Mouse (Mus musculus) intestine, postnatal 0 days (tissue): ENCODE data around the gene Rps25. TPM values are rescaled to one million over a fixed set of nuclear protein-coding genes. Genes with fewer than 3 reads are reported as not detected.
"Not testable (repeated sequence)": the region's sequence is repeated elsewhere in the genome, so short reads cannot be mapped to it uniquely, and the experiment has no call there.

Source experiments
- ATAC-seq: fragments of 200-750 bp; cut with Nextera tagmentation; 2 replicates; pipeline ENCODE4 v1.8.0; 2017; ENCODE audit warnings: mild to moderate bottlenecking, moderate TSS enrichment, moderate library complexity
- H3K27ac ChIP-seq: fragments of 300-500 bp; sonication (generic); 2 replicates; pipeline ENCODE4 v1.5.1; 2014; ENCODE audit warnings: mild to moderate bottlenecking, low read depth, low read length, moderate library complexity
- H3K27me3 ChIP-seq: fragments of 300-500 bp; sonication (generic); replicated peaks from 2 replicates; pipeline ENCODE4 v1.6.1; 2014; ENCODE audit warnings: low read length, mixed read lengths; ENCODE audit not compliant: control insufficient read depth, insufficient read depth
- H3K36me3 ChIP-seq: fragments of 300-500 bp; sonication (generic); 2 replicates; pipeline ENCODE4 v1.6.1; 2014; ENCODE audit warnings: mild to moderate bottlenecking, moderate library complexity; ENCODE audit not compliant: control insufficient read depth, insufficient read depth
- H3K4me1 ChIP-seq: fragments of 300-500 bp; sonication (generic); replicated peaks from 2 replicates; pipeline ENCODE4 v1.6.1; 2014; ENCODE audit warnings: antibody characterized with exemption, low read length, mixed read lengths; ENCODE audit not compliant: control insufficient read depth, insufficient read depth
- H3K4me2 ChIP-seq: fragments of 300-500 bp; sonication (generic); replicated peaks from 2 replicates; pipeline ENCODE4 v1.6.1; 2014; ENCODE audit warnings: low read depth, mild to moderate bottlenecking, moderate library complexity
- H3K4me3 ChIP-seq: fragments of 300-500 bp; sonication (generic); 2 replicates; pipeline ENCODE4 v1.5.1; 2014; ENCODE audit warnings: low read depth, low read length
- H3K9ac ChIP-seq: fragments of 300-500 bp; sonication (generic); 2 replicates; pipeline ENCODE4 v1.6.1; 2014; ENCODE audit warnings: mild to moderate bottlenecking, low read depth, low read length
- H3K9me3 ChIP-seq: fragments of 300-500 bp; sonication (generic); 2 replicates; pipeline ENCODE4 v1.6.1; 2016; ENCODE audit warnings: mixed run types; ENCODE audit not compliant: control insufficient read depth
- CTCF ChIP-seq: sonication (generic); IDR thresholded peaks from 2 replicates; pipeline ENCODE4 v1.5.1; 2016; ENCODE audit warnings: low read depth, mild to moderate bottlenecking, control low read depth, antibody characterized with exemption, moderate library complexity
- WGBS: fragments of 180-500 bp; shearing (Covaris S2); extraction: QIAGEN DNeasy Blood & Tissue Kit; methylation state at CpG from one replicate; pipeline ENCODE4 v1.1.7; 2014; 5-methylcytosine and 5-hydroxymethylcytosine counted together
- polyA plus RNA-seq: library from polyadenylated mRNA; unstranded; fragments of >200 nt; fragmentation: Nextera tagmentation; extraction: Ambion mirVana; gene quantifications from 2 replicates; pipeline ENCODE4 v1.2.1, GENCODE M21; 2015

Rps25 gene
- 1,434 and 1,542 TPM in 2 replicates for polyA plus RNA-seq

DNA sequence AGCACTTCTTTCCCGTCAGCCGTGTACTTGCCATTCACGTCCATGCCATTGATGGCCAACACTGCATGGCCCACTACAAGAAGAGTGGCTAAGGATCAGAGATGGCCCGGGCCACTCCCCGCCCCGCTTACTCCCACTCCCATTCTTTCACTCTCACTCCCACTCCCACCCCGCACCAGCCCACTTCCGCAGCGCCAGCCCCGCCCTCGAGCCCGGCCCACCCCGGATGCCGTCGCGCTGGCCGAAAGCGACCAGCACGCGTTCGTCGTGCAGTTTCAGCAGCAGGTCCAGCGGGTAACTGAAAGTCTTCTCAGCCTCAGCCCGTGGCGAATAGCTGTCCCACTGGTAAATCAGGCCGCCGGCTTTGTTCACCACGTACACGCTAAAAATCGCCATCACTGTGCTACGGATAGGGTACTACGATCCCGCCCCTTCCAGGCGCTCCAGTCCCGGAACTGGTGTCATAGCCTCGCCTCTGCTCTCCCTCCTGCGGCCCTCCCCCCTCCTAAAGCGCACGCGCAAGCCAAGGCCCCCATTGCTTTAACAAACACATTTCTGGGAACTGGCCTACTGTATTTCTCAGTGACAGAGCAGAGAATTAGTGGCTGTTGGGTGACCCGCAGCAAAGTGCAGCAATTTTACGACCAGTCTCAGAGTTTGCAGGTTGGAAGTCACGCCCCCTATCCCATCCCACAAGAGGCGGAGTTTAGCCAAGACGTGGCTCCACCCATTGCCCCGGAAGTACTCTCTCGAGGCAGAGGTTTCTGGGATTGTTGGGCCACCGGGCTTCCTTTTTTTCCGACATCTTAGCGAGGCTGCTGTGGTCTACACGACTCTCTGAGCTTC, at the start of gene Rps25, which contains the start of gene Trappc4:
Gene Rps25 (plus strand): TSS at position 234 of the 846 bp plus-strand sequence.
Gene Trappc4 (minus strand): TSS at position 695 of the 846 bp plus-strand sequence.
- Histone ChIP-seq H3K4me2 (peak within 1 kb of the TSS; percentile 67), H3K9ac (peak within 1 kb of the TSS; percentile 71), H3K27ac (peak within 1 kb of the TSS; percentile 85), H3K9me3 (no peaks in the 10 kb centered on the region), H3K27me3 (no peaks in the 10 kb centered on the region), H3K4me3 (peak within 1 kb of the TSS; percentile 87), H3K36me3 (peaks cover 55% of the 10 kb centered on the region), H3K4me1 (no peaks in the 10 kb centered on the region)
- WGBS, result under 1% methylated on average over 51 of the region's 51 CpGs
- no peak; the same call in 1 of the 2 replicates for TF ChIP-seq CTCF
- peak; percentile 91 for ATAC-seq

- H3K27me3 ChIP-seq, result no peaks in the 10 kb centered on the region
- H3K27ac ChIP-seq, result no peak overlapping the region
- TF ChIP-seq CTCF, result peak; percentile 65
- H3K4me2 ChIP-seq, result no peak overlapping the region
- H3K36me3 ChIP-seq, result peaks cover 67% of the 10 kb centered on the region
- H3K4me3 ChIP-seq, result no peak overlapping the region
- 73% methylated on average over 4 of the region's 4 CpGs for WGBS
- no peaks in the 10 kb centered on the region for H3K9me3 ChIP-seq
- H3K4me1 ChIP-seq, result no peaks in the 10 kb centered on the region
- no peak for ATAC-seq
- H3K9ac ChIP-seq, result no peak overlapping the region
Measured at GRCm38 (mm10) chr9:44357207-44357606, 49.7 kb upstream of the Rps25 start.

GRCm38 (mm10) chr9:44361190-44361917, 45.6 kb upstream of the Rps25 start, which contains the start of gene Vps11:
Vps11 (minus strand) TSS chr9:44361670.
- Histone ChIP-seq H3K27ac (peak within 1 kb of the TSS; percentile 83), H3K27me3 (no peaks in the 10 kb centered on the region), H3K9me3 (no peaks in the 10 kb centered on the region), H3K4me3 (peak within 1 kb of the TSS; percentile 94), H3K4me2 (peak within 1 kb of the TSS; percentile 75), H3K36me3 (peaks cover 26% of the 10 kb centered on the region), H3K9ac (peak within 1 kb of the TSS; percentile 88), H3K4me1 (no peaks in the 10 kb centered on the region)
- ATAC-seq, result peak; percentile 88
- under 1% methylated on average over 44 of the region's 44 CpGs for WGBS
- TF ChIP-seq CTCF, result peak; percentile 36; the same call in 1 of the 2 replicates

DNA sequence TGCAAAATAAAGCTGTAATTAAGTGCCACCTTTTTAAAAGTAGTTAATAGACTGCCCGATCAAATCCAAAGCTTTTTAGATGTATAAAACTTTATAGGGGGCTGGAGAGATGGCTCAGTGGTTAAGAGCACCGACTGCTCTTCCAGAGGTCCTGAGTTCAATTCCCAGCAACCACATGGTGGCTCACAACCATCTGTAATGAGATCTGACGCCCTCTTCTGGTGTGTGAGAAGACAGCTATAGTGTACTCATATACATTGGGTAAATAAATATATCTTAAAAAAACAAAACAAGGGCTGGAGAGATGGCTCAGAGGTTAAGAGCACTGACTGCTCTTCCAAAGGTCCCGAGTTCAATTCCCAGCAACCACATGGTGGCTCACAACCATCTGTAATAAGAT, 45.0 kb upstream of the Rps25 start:
- H3K36me3 ChIP-seq, result peaks cover 20% of the 10 kb centered on the region
- 40% methylated on average over 4 of the region's 4 CpGs for WGBS
- peak; percentile 39; the same call in 1 of the 2 replicates for ATAC-seq
- not testable (repeated sequence) for H3K9ac ChIP-seq, H3K4me1 ChIP-seq, H3K9me3 ChIP-seq, H3K27me3 ChIP-seq, H3K27ac ChIP-seq
- H3K4me3 ChIP-seq, result peak overlapping the region; percentile 94
- H3K4me2 ChIP-seq, result peak overlapping the region; percentile 75

DNA sequence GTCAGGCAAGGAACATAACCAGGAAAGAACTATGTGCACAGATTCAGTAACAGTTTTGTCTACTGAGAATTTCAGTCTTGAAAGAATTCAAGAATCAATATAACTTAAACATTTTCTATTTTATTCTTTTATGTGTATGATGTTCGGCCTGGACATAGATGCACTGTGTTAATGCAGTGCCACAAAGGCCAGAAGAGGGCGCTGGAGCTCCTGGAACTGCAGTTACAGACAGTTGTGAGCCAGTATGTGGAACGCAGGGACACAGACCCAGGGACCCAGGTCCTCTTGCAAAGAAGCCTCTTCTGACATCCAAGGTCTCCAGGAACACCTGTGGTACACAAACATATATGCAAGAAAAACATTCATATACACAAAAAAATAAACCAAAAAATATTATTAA, 42.5 kb upstream of the Rps25 start:
- H3K4me2 ChIP-seq, result no peak overlapping the region
- peak; percentile 60 for TF ChIP-seq CTCF
- no peaks in the 10 kb centered on the region for H3K9me3 ChIP-seq
- no peaks in the 10 kb centered on the region for H3K4me1 ChIP-seq
- no peaks in the 10 kb centered on the region for H3K27me3 ChIP-seq
- no peak overlapping the region for H3K27ac ChIP-seq
- no peak overlapping the region for H3K9ac ChIP-seq
- WGBS, result 62% methylated on average over 3 of the region's 3 CpGs
- ATAC-seq, result no peak
- no peaks in the 10 kb centered on the region for H3K36me3 ChIP-seq
- H3K4me3 ChIP-seq, result no peak overlapping the region

GRCm38 (mm10) chr9:44373386-44373785, 33.6 kb upstream of the Rps25 start:
- Histone ChIP-seq H3K27ac (no peak overlapping the region), H3K27me3 (no peaks in the 10 kb centered on the region), H3K9ac (no peak overlapping the region), H3K36me3 (no peaks in the 10 kb centered on the region), H3K4me2 (no peak overlapping the region), H3K9me3 (no peaks in the 10 kb centered on the region), H3K4me3 (no peak overlapping the region), H3K4me1 (no peaks in the 10 kb centered on the region)
- ATAC-seq, result peak; percentile 10; the same call in 1 of the 2 replicates
- TF ChIP-seq CTCF, result no peak
